Mouse (Mus musculus): Measurements from ENCODE around the gene Mindy4b-ps.

Mindy4b-ps gene

DNA sequence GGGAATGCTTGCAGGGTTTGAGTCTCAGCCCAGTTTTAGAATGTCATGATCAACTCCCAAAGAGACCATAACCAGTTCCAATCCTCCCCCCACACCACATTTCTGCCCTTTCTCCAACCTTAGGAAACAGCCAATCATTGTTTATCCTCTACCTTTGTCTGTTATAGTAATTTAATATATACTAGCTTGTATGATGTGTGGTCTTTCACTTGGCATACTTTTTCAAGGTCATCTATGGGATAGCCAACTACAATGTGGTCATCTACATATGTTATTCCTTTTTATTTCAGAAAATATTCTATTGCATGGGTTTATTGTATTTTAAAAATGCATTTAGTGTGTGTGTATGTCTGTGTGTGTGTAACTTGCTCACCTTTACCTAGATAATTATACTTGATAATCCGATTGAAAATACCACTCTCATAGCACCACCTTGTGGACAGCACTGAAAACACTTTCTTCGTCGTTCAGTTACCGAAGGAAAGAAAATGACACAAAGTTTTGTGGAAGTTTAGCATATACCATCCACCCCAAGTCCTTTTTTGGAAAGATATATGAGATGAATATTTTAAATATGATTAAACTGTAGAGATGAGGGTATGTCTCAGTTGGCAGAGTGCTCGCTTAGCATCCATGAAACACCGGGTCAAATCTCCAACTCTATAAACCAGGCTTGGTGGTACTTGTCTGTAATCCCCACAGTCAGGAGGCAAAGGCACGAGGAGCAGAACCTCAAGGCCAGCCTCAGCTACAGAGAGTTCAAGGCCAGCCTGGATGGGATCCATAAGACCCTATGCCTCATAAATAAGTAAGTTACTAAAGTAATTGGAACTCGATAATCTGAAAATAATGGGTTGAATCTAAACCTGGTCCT is 37.7 kb downstream of the Mindy4b-ps start:
- no peak for DNase-seq

DNA sequence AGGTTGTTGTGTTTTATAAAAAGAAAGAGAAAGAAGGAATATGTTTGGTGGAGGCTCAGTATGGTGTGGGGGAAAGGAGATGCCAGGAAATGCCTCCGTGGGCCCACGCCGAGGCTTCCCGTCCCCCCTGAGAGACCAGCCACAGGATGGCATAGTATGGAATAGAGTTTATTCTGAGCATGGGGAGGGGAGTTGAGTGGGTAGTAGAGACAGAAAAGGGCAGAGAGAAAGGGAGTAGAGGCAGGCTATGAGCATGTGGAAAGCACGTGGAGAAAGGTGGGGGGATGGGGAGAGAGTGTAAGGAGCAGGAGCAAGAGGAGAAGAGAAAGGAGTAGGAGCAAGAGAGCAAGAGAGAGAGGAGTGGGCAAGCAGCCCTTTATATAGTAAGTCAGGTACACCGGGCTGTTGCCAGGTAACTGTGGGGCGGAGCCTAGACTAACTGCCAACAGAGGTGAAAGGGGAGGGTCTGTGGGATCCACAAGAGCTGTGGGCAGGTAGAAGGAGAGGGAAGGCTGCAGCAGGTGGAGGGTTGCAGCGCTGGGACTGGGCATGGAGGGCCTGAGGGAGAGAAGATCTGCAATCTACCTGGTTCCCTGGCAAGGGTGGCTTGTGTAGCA is 38.4 kb downstream of the Mindy4b-ps start:
- DNase-seq: no peak

DNA sequence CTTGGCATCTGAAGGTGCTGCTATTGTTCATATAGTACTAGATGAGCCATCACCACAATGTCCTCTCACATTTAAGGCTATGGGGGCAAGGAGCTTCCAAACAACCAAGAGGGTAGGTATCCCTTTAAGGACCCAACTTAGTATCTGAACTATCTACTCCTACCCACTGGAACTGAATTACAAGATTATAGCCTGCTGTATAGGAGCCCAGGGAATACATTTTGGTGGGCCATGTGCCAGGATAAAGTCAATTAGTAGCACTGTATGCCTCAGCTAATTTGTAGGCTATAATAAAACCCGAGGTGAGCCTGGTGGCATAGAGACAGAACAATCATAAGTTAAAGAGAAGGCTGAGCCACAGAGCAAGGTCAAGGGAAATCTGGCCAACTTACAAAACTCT is 65.7 kb downstream of the Mindy4b-ps start:
- DNase-seq: no peak

DNA sequence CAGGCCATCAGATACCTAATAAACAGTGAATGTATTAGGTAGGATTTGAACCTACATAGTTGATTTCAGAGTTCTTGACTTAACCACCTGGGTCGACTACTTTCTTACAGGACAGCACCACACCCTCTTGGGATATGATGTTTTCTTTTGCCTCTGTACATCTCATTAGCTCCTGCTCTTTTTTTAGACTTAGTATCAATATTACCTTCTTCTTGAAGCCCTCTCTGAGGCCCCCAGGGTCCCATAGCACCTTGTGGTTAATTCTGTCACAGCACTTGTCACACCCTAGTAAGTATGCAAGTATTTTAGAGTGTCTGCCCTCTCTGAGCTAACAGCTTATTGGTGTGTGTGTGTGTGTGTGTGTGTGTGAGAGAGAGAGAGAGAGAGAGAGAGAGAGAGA is 66.3 kb downstream of the Mindy4b-ps start:
- no peak for DNase-seq

DNA sequence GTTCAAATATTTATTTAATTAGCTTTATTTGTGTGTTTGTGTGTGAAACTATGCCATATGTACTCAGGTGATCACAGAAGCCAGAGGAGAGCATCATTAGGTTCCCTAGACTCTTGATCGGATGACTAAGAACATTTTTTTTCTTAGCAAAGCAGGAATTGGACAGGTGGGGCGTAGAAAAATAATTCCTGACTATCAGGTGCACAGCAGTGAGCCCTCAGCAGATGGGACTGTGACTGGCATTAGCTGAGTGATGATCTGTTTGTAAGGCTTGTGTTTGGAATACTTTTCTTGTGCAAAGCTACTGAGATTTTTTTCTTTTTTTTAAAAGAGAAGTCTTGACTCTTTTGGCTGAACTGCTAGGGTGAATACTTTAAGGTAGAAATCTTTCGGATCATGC is 67.8 kb downstream of the Mindy4b-ps start:
- DNase-seq: no peak

DNA sequence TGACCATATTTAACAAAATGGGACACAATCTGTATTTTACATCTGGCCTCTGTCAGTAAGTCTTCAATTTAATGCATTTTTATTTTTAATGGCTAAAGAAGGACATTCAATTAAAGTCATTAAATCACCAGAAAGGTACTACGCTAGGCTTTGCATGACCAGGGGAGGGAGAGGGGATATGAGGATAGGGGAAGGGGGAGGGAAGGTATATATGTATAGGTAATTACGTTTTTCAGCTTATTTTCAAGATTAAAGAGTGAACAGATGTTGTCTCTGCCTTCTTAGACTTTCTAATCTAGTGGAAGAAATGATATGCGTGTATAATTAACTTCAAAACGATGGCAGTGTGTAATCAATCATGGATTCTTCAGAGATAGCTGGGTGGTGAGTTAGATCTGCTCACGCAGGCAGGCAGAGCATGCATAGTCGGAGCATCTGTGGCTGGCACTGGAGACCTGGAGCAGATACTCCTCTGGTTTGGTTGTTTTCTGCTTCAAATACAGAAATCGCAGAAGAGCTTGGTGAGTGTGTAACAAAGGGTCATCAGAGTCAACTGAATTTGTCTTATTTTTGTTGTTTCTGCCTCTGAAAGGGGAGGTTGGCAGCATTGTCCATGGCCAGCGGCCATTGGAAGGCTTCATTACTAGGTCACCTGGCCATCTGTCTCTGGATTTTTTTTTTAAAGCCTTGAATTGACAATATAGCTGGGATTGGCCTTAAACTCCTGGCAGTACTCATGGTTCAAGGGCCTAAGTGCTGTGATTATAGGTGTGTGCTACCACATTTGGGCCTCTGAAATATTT is 70.1 kb downstream of the Mindy4b-ps start:
- DNase-seq: no peak

DNA sequence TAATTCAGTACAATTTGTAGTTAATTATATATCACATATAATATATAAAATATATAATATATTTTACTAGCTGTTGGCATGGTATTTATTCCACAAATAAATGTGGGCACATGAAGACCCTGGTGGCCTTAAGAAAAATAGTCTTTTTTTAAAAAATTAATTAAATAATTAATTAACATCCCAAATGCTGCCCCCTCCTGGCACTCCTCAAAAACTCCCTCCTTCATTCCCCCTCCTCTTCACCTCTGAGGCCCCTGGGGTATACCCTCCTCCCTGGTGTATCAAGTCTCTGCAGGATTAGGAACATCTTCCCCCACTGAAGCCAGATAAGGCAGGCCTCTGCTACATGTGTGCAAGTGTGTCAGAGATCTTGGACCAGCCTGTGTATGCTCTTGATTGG is 73.4 kb downstream of the Mindy4b-ps start:
- DNase-seq: no peak

DNA sequence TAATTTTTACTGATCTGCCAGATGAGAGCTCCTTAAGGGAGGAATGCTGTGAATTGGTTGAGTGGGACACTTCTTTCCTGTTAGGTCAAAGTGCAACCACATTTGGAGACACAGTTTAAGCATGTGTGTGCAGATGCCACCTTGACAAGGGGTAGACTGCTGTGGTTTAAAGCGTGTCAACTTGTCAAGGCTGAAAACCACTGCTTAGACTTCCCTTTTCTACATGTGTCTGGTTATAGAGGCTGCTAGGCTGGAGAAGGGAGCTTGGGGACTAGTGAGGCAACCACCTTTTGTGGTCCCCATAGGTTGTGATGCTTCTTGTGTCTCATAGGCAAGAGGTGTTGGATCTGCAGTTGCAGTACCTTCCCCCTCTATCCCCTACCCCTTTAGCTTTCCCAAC is 74.2 kb downstream of the Mindy4b-ps start:
- no peak for DNase-seq

DNA sequence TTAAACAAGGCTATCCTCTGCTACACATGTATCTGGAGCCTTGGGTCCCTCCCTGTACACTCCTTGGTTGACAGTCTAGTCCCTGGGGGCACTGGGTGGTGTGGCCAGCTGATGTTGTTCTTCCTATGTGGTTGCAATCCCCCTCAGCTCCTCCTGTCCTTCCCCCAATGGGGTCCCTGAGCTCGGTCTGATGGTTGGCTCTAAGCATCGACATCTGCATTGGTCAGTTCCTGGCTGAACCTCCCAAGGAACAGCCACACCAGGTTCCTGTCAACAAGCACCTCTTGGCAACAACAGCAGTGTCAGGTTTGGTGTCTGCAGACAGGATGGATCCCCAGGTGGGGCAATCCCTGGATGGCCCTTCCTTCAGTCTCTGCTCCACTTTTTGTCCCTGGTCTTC is 82.6 kb downstream of the Mindy4b-ps start:
- DNase-seq: no peak

All from liver (tissue).